Mouse (Mus musculus) left cerebral cortex, postnatal 25 days (tissue): ENCODE results near the gene Sema3f. TPM values are rescaled to one million over a fixed set of nuclear protein-coding genes. Genes with fewer than 3 reads are reported as not detected.

ENCODE experiments used
- DNase-seq, 2 experiments: peaks; one replicate each; pipeline ENCODE4 v3.0.0; 2022; ENCODE audit warnings: low spot score in 2 of 2, mixed read lengths in 1 of 2
- intact Hi-C: fragments of 180-260 bp; cut with DNase I; formaldehyde crosslinking; loops from one replicate; pipeline ENCODE4 v1.15.1; 2025
- total RNA-seq, 2 experiments: library from RNA; stranded (reverse); gene quantifications; 2 replicates each; pipeline ENCODE4 v1.2.3; 2021

Gene Sema3f
- total RNA-seq, 2 experiments from 2014 or later: 16.6 to 17.8 TPM

DNA sequence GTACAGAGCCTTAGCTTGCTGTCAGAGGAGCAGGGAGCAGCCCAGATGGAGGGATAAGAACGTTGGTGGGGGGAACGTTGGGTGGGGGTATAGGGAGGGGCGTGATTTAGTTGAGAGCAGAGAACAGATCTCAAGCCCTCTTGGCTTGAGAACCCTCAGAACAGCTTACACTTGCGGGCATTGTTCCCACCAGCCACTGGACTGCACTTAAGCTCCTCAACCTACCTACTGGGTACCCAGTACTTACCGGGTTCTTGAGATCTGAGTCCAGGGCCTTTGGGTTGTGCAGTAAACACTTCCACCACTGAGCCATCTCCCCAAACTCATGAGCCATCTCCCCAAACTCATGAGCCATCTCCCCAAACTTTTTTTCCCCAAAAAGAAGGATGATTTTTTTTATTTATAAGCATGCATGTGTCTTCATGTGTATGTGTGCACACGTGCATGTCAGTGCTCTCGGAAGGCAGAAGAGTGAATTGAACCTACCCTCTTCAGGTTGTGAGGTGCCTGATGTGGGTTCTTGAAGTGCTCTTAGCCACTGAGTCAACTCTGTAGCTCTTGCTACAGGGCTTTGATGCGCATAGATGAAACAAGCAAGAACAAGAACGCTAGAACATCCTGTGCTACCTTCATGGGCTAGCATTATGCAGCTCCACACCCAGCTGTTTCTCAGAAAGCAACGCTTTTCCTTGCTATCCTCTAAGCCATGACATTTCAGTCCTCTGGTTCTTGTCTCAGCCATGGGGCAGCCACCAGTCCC lies 8.7 kb upstream of the Sema3f start:
- intact Hi-C loops: no loop called here

DNA sequence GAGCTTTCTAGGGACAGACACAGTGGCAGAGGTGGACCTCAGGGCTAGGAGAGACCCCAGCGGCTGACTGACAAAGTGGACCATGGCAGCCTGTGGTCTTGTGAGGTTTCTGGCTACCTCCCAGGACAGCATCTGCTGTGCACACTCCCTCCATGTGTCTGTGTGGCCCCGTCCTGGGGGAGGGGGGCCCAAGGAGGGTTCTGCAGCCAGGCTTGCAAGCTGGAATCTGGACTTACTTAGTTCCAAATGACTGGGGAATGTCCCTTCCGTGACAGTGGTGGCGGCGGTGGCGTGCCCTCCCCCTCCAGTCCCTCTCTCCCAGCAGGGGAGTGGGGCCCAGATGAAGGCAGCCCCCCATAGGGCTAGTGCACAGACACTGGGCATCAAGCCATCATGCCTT lies 6.7 kb upstream of the Sema3f start:
- intact Hi-C loops: no loop called here
- DNase-seq: no peak

More for the DNA sequence above, 8.7 kb upstream of the Sema3f start:
- DNase-seq: no peak

- intact Hi-C loops: no loop called here
- no peak for DNase-seq
These were observed 5.4 kb upstream of the Sema3f start for GRCm38 (mm10) chr9:107715632-107716031.

DNA sequence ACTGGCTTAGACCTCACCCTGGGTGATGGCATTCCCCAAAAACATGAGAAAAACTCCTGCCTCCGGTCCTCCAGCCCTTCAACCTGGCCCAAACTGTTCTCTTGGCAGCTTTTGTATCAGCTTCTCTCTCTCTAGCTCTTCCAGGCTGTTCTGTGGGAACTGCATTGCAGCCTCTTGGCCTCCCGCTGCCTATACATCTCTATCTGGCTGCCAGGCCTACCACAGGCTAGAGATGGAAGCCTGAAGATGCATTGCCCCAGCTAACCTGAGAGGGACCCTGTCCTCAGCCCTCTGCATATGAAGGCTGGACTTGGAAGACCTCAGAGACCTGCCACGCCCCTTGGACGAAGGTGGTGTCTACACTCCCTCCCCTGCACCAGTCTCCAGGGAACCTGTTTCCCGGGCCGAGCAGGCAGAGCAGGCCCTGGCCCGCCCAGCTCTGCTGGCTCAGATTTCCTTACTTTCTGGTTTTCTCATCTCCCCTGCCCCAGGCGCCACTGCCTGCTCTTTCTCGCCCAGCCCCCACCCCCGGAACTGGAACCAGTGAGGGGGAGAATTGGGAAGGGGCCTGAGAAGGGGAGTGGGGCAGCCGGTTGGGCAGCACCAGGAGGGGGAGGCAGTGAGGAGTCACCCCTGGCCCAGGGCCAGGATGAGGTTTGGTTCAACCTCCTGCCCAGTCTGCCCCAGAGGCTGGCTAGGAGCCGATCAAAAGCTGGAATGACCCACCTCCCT lies 4.1 kb upstream of the Sema3f start:
- DNase-seq: no peak
- intact Hi-C loops: no loop called here

GRCm38 (mm10) chr9:107709096-107709696 lies 1.1 kb downstream of the Sema3f start:
- peak in 1 of 2 experiments; percentile 16 for DNase-seq
- intact Hi-C loops: no loop called here

DNA sequence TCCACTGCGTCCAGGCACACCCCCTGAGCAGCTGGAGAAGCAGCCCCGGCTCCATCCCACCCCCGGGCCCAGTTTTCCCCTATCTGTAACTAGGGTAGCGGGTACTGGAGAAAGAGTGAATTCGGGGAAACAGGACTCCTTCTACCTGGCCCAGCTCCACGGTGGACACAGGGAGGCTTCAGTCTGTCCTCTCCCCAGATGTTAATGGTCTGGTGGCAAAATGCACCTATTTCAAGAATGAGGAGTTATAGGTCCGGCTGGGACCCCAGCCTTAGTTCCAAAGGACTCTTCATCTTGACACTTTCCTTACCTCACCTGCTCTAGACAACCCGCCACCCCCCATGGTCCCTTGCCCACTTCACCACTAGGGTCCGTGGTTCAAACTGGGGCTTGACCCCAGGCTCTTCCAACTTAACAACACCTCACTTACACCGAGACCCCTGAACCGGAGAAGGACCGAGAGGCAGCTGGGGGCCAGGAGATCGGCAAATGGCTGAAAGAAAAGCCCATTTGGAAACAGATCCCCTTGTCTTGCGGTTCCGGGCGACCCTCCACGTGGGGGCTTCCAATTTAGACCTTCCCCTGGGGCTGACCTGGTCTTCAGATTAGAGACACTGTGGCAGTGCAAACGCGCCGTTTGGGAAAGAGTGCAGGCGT lies 1.7 kb downstream of the Sema3f start:
- DNase-seq: peak in 1 of 2 experiments; percentile 27
- intact Hi-C loops: no loop called here

DNA sequence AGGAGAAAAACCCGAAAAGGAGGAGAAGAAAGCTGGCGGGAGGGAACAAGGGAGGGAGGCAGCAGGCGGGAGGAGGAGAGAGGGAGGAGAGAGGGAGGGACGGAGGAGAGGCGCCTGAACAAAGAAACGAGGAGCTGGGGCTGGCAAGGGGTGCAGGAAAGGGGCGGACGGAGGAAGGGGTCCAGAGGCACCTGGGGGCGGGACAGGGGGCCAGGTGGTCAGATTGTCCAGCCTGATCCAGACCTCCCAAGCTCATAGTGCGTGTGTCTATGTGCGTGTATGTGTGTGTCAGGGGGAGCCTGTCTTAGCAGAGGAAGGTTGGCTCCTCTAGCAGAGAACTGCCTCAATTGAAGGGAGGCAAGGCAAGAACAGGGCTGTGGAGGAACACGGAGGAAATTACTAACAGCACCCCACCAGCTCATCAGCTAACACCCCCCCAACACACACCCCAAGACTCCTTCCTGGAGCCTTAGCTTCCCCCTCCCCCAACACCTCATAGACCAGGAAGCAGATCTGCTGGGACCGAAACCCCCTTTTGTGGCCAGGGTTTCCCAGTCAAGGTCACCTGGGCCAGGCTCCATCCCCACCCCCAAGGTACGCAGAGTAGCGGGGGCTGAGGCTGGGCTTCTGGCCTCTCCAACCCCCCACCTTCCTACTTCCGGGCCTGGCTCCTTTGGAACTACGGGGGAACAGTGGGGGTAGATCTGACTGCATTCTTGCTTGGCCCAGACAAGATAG lies 2.4 kb downstream of the Sema3f start:
- no peak for DNase-seq
- intact Hi-C loops: no loop called here

DNA sequence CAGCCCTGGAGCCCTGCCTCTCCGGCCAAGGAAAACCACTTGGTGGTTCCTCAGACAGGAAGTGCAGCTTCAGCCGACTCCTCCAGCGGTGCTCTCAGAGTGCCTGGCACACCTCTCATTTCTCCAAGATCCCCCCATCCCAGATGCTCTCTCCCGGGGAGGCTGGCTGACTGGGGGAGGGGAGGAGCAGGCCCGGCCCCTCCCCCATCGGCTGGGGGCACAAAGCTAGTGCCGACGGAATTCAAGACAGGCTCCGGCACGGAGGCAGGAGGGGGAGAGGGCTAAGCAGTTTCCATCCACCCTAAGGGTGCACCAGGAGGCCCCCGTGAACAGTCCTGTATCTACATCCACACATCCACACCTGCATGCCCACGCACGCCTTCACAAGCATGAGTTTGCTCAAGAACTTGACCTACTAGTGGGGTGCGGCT lies 3.5 kb downstream of the Sema3f start:
- intact Hi-C loops: no loop called here
- DNase-seq: no peak

DNA sequence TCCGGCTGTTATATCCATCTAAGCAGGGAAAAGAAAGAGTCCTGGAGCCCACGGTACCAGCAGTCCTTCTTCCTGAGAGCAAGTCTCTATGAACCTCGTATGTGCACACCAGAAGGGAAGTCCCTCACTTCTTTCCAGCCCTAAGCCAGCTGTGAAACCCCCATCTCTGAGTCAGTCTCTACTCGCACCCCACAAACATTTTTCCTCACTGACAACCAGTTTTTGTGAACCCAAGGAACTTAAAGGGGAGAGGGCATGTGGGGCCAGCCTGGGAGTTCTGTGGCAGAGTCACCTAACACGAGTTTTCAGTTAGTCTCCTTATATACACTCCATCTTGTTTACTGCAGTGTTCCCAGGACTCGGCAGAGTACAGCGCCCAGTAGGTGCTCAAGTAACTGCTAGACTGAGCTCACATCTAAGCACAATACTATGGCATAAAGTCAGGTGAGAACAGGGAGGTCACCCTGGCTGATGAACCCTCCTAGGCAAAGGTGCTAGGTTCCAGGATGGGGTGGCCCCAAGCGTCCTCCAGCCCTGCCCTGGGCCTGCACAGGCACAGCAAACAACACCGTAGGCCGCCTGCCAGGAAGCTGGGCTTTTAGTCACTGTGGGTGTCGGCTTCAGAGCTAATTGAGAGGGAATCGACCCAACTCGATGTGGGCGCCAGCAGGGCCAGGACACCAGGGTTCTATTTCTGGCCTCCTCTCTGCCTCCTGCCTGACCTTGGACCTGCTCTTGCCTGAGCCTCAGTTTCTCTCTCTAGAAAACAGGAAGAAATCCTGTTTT lies 6.7 kb downstream of the Sema3f start:
- intact Hi-C loops: no loop called here
- DNase-seq: peak in 1 of 2 experiments; percentile 26

- intact Hi-C loops: no loop called here
- DNase-seq: no peak
These were observed 7.6 kb downstream of the Sema3f start for GRCm38 (mm10) chr9:107702606-107703185.

- DNase-seq: peak; percentile 60 to 86
- intact Hi-C loops: no loop called here
These were observed 8.7 kb downstream of the Sema3f start for GRCm38 (mm10) chr9:107701594-107701993.

GRCm38 (mm10) chr9:107700114-107700571 lies 10.1 kb downstream of the Sema3f start:
- DNase-seq: peak; percentile 59 to 83
- intact Hi-C loops: no loop called here

DNA sequence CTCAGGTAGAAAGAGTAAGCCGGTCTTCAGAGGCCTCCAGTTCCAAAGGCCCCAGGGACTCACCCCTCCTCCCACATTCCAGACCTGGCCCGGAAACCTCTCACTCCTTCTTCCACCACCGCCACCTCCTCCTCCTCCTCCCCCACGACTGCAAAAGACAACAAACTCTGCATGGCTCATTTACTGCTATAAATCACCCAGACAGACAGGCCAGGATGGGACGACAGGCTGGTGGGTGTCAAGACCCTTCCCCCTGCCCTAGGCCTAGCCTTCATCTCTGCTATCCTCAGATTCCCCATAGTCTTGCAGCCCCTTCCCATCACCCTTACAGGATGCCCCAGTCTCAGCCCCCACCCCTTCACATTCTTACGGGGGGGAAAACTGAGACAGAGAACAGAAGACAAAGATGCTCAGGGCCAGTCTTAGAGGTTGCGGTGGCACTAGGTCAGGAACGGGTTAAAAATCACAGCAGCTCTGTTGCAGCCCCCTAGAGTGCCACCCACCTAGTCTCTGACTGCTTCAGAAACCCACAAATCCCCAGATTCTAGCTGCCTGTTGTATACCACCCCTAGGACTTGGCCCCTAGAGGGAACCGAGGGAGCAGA lies 10.8 kb downstream of the Sema3f start:
- intact Hi-C loops: no loop called here

GRCm38 (mm10) chr9:107698611-107699190 lies 11.6 kb downstream of the Sema3f start:
- intact Hi-C loops: no loop called here
- DNase-seq: no peak

More for the DNA sequence above, 10.8 kb downstream of the Sema3f start:
- no peak for DNase-seq

DNA sequence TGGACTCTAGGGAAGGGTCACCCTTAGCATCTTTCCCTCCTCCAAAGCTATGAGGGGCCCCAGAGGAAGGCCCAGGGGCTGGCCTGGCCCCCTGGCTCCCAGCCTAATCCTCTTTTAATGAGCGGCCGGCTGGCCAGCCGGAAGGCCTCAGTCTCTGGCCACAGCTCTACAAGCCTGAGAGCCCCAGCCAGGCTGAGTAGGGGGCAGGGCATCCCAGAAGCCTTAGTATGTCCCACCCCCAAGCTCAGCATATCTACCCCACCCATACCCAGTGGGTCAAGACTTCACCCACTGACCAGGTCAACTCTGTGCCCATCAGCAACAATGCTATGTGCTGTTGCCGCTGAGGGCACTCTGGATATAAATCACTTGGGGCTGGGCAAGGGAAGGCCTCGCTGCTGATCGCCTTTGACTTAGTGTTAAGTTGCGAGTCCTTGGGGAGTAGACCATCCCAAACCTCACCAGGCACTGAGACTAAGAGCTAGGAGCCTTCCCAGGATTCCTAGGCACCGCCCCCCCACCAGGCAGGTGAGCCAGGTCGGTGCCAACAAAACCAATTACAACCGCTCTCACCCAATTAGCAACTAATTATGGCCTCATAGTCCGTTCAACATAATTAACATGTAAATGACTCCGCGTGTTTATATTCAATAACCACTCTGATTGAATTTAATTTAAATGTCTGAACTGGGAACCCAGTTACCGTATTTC lies 12.3 kb downstream of the Sema3f start:
- intact Hi-C loops: no loop called here
- no peak for DNase-seq

GRCm38 (mm10) chr9:107696845-107697610 lies 13.2 kb downstream of the Sema3f start:
- intact Hi-C loops: no loop called here
- no peak for DNase-seq
